Mouse (Mus musculus) kidney, adult 2 months (tissue): ENCODE results near the gene Cnpy4.

ENCODE experiments used
- CTCF ChIP-seq: fragments of 200-500 bp; conservative IDR thresholded peaks from 2 replicates; pipeline ENCODE4 v1.5.1; 2011; ENCODE audit warnings: low read depth, mild to moderate bottlenecking, control low read depth, low read length, moderate library complexity, mixed read lengths; ENCODE audit not compliant: insufficient read depth, insufficient read length
- POLR2A ChIP-seq: fragments of 200-500 bp; IDR thresholded peaks from one replicate; pipeline ENCODE4 v1.6.1; 2011; ENCODE audit warnings: low read depth, low read length, control low read depth

DNA sequence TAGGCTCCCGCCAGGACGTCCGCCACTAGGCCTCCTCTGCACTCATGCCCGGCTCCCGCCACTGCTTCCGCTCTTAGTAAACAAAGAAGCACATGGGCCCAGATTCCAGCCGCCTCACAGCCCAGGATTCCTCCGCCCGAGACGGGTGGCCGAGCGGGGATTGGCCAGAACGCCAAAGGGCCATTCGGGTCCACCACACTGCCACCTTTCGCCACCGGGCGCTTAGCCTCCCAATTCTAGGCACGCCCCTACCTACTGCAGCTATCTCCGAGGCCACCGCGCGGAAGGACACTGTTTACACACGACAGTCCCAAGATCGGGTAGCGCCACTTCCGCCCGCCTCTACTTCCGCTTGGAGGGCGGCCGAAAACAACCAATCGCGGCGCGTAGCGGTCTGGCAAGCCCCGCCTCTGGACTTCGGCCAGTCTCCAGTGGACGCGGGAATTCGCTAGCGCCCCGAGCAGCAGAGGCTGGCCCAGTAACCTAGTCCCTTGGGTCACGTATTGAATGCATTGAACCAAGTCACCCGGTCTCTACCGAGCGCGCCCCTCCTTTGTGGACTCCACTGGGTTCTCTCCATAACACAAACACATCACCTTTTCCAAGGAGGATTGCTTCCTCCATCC lies 16.2 kb upstream of the Cnpy4 start:
- TF ChIP-seq CTCF (no peak), POLR2A (no peak)
